Mouse (Mus musculus): ENCODE measurements around the gene Rpl3.

Gene Rpl3

DNA sequence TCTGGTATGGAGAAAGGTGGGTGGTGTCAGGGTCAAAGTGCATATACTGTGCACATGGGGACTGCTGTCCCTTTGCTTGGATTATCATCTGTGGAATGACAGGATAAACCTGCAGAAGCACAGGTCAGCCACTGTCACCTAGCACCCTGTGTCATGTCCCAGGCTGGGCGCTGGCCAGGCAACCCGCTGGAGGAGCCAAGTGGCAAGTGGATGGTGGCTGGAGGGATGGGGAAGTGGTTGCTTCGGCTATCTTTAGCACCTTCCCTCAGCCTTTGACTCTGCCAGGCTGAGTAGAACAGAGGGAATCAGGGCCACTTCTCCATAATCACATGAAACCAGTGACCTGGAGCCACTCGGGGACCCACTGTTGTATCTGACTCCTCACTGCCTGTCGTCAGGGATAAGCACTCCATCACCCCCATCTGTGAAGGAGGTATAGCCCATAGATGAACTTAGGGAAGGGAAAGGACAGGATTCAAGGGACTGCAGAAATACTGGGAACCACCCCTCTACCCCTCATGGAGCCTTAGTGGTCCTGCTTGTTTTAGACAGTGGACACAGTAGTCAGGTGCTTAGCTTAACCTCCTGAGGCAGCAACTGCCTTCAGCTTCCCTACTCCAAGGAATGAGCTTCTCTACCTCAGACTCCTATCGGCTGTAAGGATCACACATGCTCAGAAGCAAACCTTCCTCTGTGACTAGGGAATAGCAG is 16.9 kb downstream of the Rpl3 start:
- Histone ChIP-seq H3K36me3 (ENCODE audit: insufficient read depth, low read length) (peaks cover 35% of the 10 kb centered on the region), H3K4me1 (replicated peaks; ENCODE audit: low read depth, low read length) (peaks cover 61% of the 10 kb centered on the region), H3K4me3 (replicated peaks; ENCODE audit: low read length) (no peak overlapping the region), H3K9me3 (ENCODE audit: low read length) (no peaks in the 10 kb centered on the region), H3K27me3 (ENCODE audit: insufficient read depth, low read length) (no peaks in the 10 kb centered on the region)
- TF ChIP-seq POU5F1 (IDR thresholded peaks at IDR 0.05; ENCODE audit: borderline replicate concordance, low read length) (no peak), CTCF (conservative IDR thresholded peaks at IDR 0.05; ENCODE audit: low read length) (no peak), NANOG (IDR thresholded peaks at IDR 0.05; ENCODE audit: borderline replicate concordance, low read length) (no peak)

DNA sequence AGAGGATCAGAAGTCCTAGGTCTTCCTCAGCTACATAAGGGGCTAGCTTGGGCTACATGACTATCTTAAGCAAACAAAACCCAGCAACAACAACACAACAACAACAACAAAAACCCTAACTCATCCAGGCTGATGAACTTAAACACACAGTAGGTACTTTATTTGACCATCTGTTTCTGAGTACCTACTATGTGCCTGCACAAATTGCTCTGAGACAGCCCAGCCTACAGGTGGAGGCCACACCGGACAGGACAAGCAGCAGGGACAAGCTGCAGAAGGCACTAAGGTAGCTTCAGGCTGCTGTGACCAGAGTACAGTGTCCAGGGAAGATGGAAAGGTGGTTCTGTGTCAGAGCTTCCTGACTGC is 18.4 kb downstream of the Rpl3 start:
- Histone ChIP-seq H3K27me3 (ENCODE audit: insufficient read depth, low read length) (no peaks in the 10 kb centered on the region), H3K9me3 (ENCODE audit: low read length) (no peaks in the 10 kb centered on the region), H3K36me3 (ENCODE audit: insufficient read depth, low read length) (peaks cover 19% of the 10 kb centered on the region), H3K4me3 (replicated peaks; ENCODE audit: low read length) (no peak overlapping the region), H3K4me1 (replicated peaks; ENCODE audit: low read depth, low read length) (peaks cover 51% of the 10 kb centered on the region)
- TF ChIP-seq POU5F1 (IDR thresholded peaks at IDR 0.05; ENCODE audit: borderline replicate concordance, low read length) (no peak), CTCF (conservative IDR thresholded peaks at IDR 0.05; ENCODE audit: low read length) (no peak), NANOG (IDR thresholded peaks at IDR 0.05; ENCODE audit: borderline replicate concordance, low read length) (no peak)

DNA sequence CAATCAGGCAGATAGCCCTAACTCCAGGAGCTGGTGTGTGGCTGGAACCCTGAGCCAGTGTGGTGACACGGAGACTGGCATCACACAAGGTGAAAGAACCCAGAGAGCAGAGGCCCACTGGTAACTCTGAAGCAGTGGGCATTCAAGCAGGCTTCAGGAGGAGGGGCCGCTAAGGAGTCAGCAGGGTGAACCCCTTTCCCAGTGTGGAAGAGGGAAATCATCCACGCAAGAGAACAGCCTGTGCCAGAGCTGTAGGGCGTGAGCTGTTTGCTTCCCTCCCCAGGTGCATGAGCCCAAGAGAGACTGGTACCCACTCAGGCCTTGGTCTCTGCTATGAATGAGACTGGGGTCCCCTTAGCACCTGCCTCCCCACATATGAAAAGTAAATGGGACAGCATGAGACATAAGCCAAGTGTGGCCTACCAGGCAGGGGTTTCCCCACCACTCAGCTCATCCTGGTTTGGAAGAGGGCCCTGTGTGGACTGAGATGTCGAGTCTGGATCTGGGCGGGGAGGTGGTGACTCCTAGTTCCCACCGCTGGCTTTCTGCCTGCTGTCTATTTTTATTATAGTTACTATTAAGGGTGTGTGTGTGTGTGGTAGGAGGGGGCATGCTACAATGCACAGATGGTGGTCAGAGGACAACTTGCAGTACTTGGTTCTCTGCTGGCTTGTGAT is 19.0 kb downstream of the Rpl3 start:
- no peak for TF ChIP-seq POU5F1 (IDR thresholded peaks at IDR 0.05; ENCODE audit: borderline replicate concordance, low read length)
- no peak for TF ChIP-seq NANOG (IDR thresholded peaks at IDR 0.05; ENCODE audit: borderline replicate concordance, low read length)
- TF ChIP-seq CTCF (conservative IDR thresholded peaks at IDR 0.05; ENCODE audit: low read length): no peak
- no peak overlapping the region for H3K4me3 ChIP-seq (replicated peaks; ENCODE audit: low read length)
- peaks cover 14% of the 10 kb centered on the region for H3K36me3 ChIP-seq (ENCODE audit: insufficient read depth, low read length)
- H3K27me3 ChIP-seq (ENCODE audit: insufficient read depth, low read length): no peaks in the 10 kb centered on the region
- H3K4me1 ChIP-seq (replicated peaks; ENCODE audit: low read depth, low read length): peaks cover 47% of the 10 kb centered on the region
- H3K9me3 ChIP-seq (ENCODE audit: low read length): no peaks in the 10 kb centered on the region

DNA sequence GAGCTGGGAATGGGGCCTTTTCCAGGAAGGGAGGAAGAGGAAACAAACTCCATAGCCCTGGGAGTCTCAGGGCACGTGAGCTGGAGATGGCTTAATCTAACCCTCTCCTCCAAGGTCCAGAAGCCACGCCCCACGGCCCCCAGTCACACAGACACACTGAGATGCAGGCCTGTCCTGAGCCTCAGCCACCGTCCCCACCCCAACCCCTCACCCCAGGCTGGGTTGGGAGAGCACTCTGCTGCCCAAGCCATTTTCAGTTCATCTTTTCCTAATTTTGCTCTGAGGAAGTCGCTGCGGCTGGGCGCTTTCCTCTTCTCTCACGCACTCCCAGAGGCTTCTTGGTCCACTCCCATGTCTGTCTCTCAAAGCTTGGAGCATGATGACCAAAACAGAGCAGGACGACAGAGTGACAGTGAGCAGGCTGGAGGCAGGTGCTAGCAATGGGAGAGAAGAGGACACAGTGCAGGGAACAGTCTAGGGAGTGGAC is 19.7 kb downstream of the Rpl3 start:
- Histone ChIP-seq H3K36me3 (ENCODE audit: insufficient read depth, low read length) (peaks cover 7% of the 10 kb centered on the region; the same call in 1 of the 2 replicates), H3K9me3 (ENCODE audit: low read length) (no peaks in the 10 kb centered on the region), H3K4me3 (replicated peaks; ENCODE audit: low read length) (no peak overlapping the region), H3K27me3 (ENCODE audit: insufficient read depth, low read length) (peaks cover 6% of the 10 kb centered on the region; the same call in 1 of the 2 replicates), H3K4me1 (replicated peaks; ENCODE audit: low read depth, low read length) (peaks cover 47% of the 10 kb centered on the region)
- no peak for TF ChIP-seq NANOG (IDR thresholded peaks at IDR 0.05; ENCODE audit: borderline replicate concordance, low read length)
- TF ChIP-seq POU5F1 (IDR thresholded peaks at IDR 0.05; ENCODE audit: borderline replicate concordance, low read length): no peak
- TF ChIP-seq CTCF (conservative IDR thresholded peaks at IDR 0.05; ENCODE audit: low read length): no peak

DNA sequence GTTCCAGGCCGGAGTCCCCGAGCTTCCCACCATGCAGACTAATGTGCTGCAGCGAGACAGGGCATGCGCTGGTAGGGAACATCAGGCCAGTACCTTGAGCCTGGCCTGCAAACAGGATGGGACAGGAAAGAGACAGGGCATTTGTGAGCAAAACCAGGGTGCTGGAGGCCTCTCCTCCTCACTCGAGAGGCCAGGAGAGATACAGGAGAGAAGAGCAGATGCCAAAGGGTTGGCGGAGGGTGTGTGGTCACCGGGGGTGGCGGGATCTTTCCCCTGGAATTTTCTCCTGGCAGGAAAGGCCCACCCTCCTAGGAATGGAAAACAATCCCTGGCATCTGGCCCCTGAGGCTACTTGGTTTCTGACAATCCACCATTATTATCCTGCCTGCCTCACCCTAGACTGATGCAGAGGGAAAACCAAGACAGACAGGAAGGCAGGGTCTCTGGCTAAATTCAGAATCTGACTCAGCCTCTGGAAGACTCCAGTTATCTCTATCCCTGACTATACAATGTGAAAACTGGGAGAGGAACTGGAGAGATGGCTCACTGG is 21.5 kb downstream of the Rpl3 start:
- TF ChIP-seq POU5F1 (IDR thresholded peaks at IDR 0.05; ENCODE audit: borderline replicate concordance, low read length) (no peak), CTCF (conservative IDR thresholded peaks at IDR 0.05; ENCODE audit: low read length) (no peak), NANOG (IDR thresholded peaks at IDR 0.05; ENCODE audit: borderline replicate concordance, low read length) (no peak)
- Histone ChIP-seq H3K9me3 (ENCODE audit: low read length) (no peaks in the 10 kb centered on the region), H3K27me3 (ENCODE audit: insufficient read depth, low read length) (peaks cover 8% of the 10 kb centered on the region; the same call in 1 of the 2 replicates), H3K36me3 (ENCODE audit: insufficient read depth, low read length) (no peaks in the 10 kb centered on the region), H3K4me1 (replicated peaks; ENCODE audit: low read depth, low read length) (peaks cover 47% of the 10 kb centered on the region), H3K4me3 (replicated peaks; ENCODE audit: low read length) (no peak overlapping the region)

DNA sequence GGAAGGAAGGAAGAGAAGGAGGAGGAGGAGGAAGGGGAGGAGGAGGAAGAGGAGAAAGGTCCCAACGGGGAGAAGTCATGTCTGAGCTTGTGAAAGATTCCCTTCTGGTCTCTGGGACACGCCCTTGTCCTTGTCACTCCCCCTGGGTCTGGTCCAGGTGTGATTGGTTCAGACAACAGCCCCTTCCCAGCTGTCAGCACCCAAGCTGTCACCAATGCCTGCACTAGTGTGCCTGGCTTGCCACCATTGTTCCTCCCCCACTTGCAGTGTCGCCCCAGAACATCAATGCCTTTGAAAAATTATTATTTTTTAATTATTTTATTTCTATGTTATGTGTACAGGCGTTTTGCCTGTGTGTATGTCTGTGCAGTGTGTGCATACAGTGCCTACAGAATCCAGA is 22.5 kb downstream of the Rpl3 start:
- H3K9me3 ChIP-seq (ENCODE audit: low read length): no peaks in the 10 kb centered on the region
- no peaks in the 10 kb centered on the region for H3K36me3 ChIP-seq (ENCODE audit: insufficient read depth, low read length)
- TF ChIP-seq CTCF (conservative IDR thresholded peaks at IDR 0.05; ENCODE audit: low read length) (no peak), NANOG (IDR thresholded peaks at IDR 0.05; ENCODE audit: borderline replicate concordance, low read length) (no peak), POU5F1 (IDR thresholded peaks at IDR 0.05; ENCODE audit: borderline replicate concordance, low read length) (no peak)
- H3K27me3 ChIP-seq (ENCODE audit: insufficient read depth, low read length): peaks cover 12% of the 10 kb centered on the region; the same call in 1 of the 2 replicates
- H3K4me3 ChIP-seq (replicated peaks; ENCODE audit: low read length): no peak overlapping the region
- H3K4me1 ChIP-seq (replicated peaks; ENCODE audit: low read depth, low read length): peaks cover 54% of the 10 kb centered on the region

DNA sequence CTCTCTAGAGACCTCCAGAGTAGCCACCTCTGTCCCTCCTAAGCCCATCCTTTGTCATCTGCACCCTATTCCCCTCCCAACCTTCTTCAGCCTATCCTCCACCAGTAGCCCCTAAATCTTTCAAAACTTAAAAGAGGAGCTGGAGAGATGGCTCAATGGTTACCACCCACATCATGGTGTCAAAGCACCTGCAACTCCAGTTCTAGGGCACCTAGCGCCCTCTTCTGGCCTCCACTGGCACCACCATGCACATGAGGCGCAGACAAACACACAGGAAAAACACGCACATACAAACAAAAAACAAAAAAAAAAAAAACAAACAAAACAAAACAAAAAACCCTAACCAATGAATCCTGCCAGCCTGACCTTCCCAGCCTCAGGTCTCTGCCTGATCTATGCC is 25.1 kb downstream of the Rpl3 start:
- Histone ChIP-seq H3K9me3 (ENCODE audit: low read length) (no peaks in the 10 kb centered on the region), H3K4me3 (replicated peaks; ENCODE audit: low read length) (no peak overlapping the region)
- TF ChIP-seq CTCF (conservative IDR thresholded peaks at IDR 0.05; ENCODE audit: low read length) (peak; percentile 80), NANOG (IDR thresholded peaks at IDR 0.05; ENCODE audit: borderline replicate concordance, low read length) (no peak)

DNA sequence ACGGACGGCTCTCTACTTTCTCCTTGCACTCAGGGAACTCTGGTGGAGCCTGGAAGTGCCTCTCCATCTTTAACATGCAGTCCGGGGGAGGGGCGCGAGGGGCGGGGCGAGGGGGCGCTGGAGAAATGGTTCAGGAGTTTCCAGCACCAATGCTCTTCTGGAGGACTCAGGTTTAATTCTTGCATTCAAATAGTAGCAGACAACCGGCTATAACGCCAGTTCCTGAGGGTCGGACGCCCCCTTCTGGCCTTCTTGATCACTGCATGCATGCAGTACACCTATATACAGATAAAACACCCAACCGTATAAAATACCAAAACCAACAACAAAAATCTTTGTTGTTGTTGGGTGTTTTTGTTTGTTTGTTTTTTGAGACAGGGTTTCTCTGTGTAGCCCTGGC is 26.3 kb downstream of the Rpl3 start:
- no peaks in the 10 kb centered on the region for H3K9me3 ChIP-seq (ENCODE audit: low read length)
- peaks cover 60% of the 10 kb centered on the region for H3K4me1 ChIP-seq (replicated peaks; ENCODE audit: low read depth, low read length)
- TF ChIP-seq CTCF (conservative IDR thresholded peaks at IDR 0.05; ENCODE audit: low read length) (peak; percentile 63), POU5F1 (IDR thresholded peaks at IDR 0.05; ENCODE audit: borderline replicate concordance, low read length) (no peak)
- no peaks in the 10 kb centered on the region for H3K36me3 ChIP-seq (ENCODE audit: insufficient read depth, low read length)
- peaks cover 18% of the 10 kb centered on the region for H3K27me3 ChIP-seq (ENCODE audit: insufficient read depth, low read length)
- peak overlapping the region; percentile 13; the same call in 1 of the 2 replicates for H3K4me3 ChIP-seq (replicated peaks; ENCODE audit: low read length)

More for the DNA sequence above, 25.1 kb downstream of the Rpl3 start:
- Histone ChIP-seq H3K4me1 (replicated peaks; ENCODE audit: low read depth, low read length) (peaks cover 65% of the 10 kb centered on the region), H3K27me3 (ENCODE audit: insufficient read depth, low read length) (peaks cover 18% of the 10 kb centered on the region), H3K36me3 (ENCODE audit: insufficient read depth, low read length) (no peaks in the 10 kb centered on the region)
